In genomic region chr9:120571593-120572385, GRCm38 (mm10) we compare ENCODE assay signal across 8 mouse cellular contexts. TPM values are rescaled to one million over a fixed set of nuclear protein-coding genes. Genes with fewer than 3 reads are reported as not detected.
DNase-seq lines count a peak whose midpoint lies in the region; ATAC-seq and TF ChIP-seq lines count a peak whose summit lies in the region.

No protein-coding gene starts in this region.

- TF ChIP-seq POLR2A in testis, adult 2 months (IDR thresholded peaks at IDR 0.05; ENCODE audit: control insufficient read depth, low read depth, low read length): no peak
- no peak for TF ChIP-seq POLR2A in limb, embryonic 14.5 days (IDR thresholded peaks at IDR 0.05; ENCODE audit: borderline replicate concordance, extremely low read depth, insufficient read depth, insufficient read length)

- no peaks in the 10 kb centered on the region for H3K9me3 ChIP-seq in limb, embryonic 14.5 days (ENCODE audit: control insufficient read depth, low read length)
- H3K9me3 ChIP-seq in stomach, embryonic 16.5 days (replicated peaks; ENCODE audit: control insufficient read depth, low read length): no peaks in the 10 kb centered on the region

- H3K4me2 ChIP-seq in limb, embryonic 14.5 days (replicated peaks; ENCODE audit: low read depth, low read length, severe bottlenecking): peak overlapping the region; percentile 80
- peak overlapping the region; percentile 95 for H3K4me2 ChIP-seq in stomach, embryonic 16.5 days (ENCODE audit: low read depth, low read length)

- H3K27me3 ChIP-seq in testis, adult 2 months (ENCODE audit: control insufficient read depth, insufficient read depth, low read length): no peaks in the 10 kb centered on the region
- H3K27me3 ChIP-seq in limb, embryonic 14.5 days (ENCODE audit: control insufficient read depth, insufficient read depth, low read length): no peaks in the 10 kb centered on the region
- no peaks in the 10 kb centered on the region for H3K27me3 ChIP-seq in stomach, embryonic 16.5 days (ENCODE audit: control insufficient read depth, insufficient read depth, low read length)

- peak; percentile 75 for ATAC-seq in cerebellum, adult (ENCODE audit: insufficient number of reproducible peaks, low FRiP score, low TSS enrichment)
- ATAC-seq in limb, embryonic 14.5 days (ENCODE audit: low FRiP score, low read depth): peak; percentile 75
- peak; percentile 81 for ATAC-seq in stomach, embryonic 16.5 days (ENCODE audit: insufficient read depth, low FRiP score)

- 1% methylated on average over 52 of the region's 53 CpGs for WGBS in limb, embryonic 14.5 days
- under 1% methylated on average over 53 of the region's 53 CpGs for WGBS in stomach, embryonic 16.5 days

- H3K4me3 ChIP-seq in testis, adult 2 months (ENCODE audit: control insufficient read depth, low read depth, low read length): peak overlapping the region; percentile 95
- H3K4me3 ChIP-seq in limb, embryonic 14.5 days (replicated peaks; ENCODE audit: low read length): peak overlapping the region; percentile 85
- peak overlapping the region; percentile 96 for H3K4me3 ChIP-seq in stomach, embryonic 16.5 days (replicated peaks; ENCODE audit: low read length)

- no peak for TF ChIP-seq CTCF in testis, adult 2 months (IDR thresholded peaks at IDR 0.05; ENCODE audit: control insufficient read depth, insufficient read depth, insufficient replicate concordance, low read depth, low read length)

- H3K4me1 ChIP-seq in testis, adult 2 months (ENCODE audit: control insufficient read depth, insufficient read depth, low read length): no peaks in the 10 kb centered on the region; the same call in 1 of the 2 replicates
- peaks cover 15% of the 10 kb centered on the region for H3K4me1 ChIP-seq in limb, embryonic 14.5 days (ENCODE audit: control insufficient read depth, insufficient read depth, low read length)
- H3K4me1 ChIP-seq in stomach, embryonic 16.5 days (ENCODE audit: control insufficient read depth, insufficient read depth, low read length): peaks cover 13% of the 10 kb centered on the region

- H3K9ac ChIP-seq in limb, embryonic 14.5 days (ENCODE audit: low read depth, low read length, severe bottlenecking): peak overlapping the region; percentile 92
- H3K9ac ChIP-seq in stomach, embryonic 16.5 days (ENCODE audit: low read length): peak overlapping the region; percentile 95

- no peaks in the 10 kb centered on the region; the same call in 1 of the 2 replicates for H3K36me3 ChIP-seq in testis, adult 2 months (ENCODE audit: control insufficient read depth, insufficient read depth, low read length)
- H3K36me3 ChIP-seq in limb, embryonic 14.5 days (ENCODE audit: control insufficient read depth, insufficient read depth, low read length): peaks cover 42% of the 10 kb centered on the region
- H3K36me3 ChIP-seq in stomach, embryonic 16.5 days (ENCODE audit: control insufficient read depth, insufficient read depth, low read length): peaks cover 30% of the 10 kb centered on the region

- H3K27ac ChIP-seq in testis, adult 2 months (ENCODE audit: control insufficient read depth, insufficient read depth, low read depth, low read length): peak overlapping the region; percentile 92
- H3K27ac ChIP-seq in limb, embryonic 14.5 days (replicated peaks; ENCODE audit: low read depth, low read length): peak overlapping the region; percentile 53
- peak overlapping the region; percentile 71 for H3K27ac ChIP-seq in stomach, embryonic 16.5 days (ENCODE audit: low read length)

- DNase-seq in cerebellum, adult 11 months: no peak
- DNase-seq in testis, postnatal 10 days (ENCODE audit: low spot score): no peak
- DNase-seq in limb, embryonic 14.5 days (ENCODE audit: low spot score): no peak
- no peak for DNase-seq in testis, postnatal 14 days (ENCODE audit: low spot score)
- DNase-seq in cerebellum, postnatal 4 days (ENCODE audit: low spot score in 2 of 2): no peak

RNA-seq across cellular contexts. Expression of gene Rpl14, which starts 0.5 kb away (rescaled TPM):
- 118 and 126 TPM in 2 replicates for polyA plus RNA-seq in testis, adult 2 months (2012; rRNA removed)
- polyA plus RNA-seq in limb, embryonic 14.5 days (2012; rRNA removed): 604 and 1,322 TPM in 2 replicates
- 1,098 and 1,112 TPM in 2 replicates for polyA plus RNA-seq in limb, embryonic 14.5 days (2014; fragmentation: Nextera tagmentation; extraction: Ambion mirVana)
- 689 and 823 TPM in 2 replicates for polyA plus RNA-seq in stomach, embryonic 16.5 days (2015; fragmentation: Nextera tagmentation; extraction: Ambion mirVana)

RNA-seq across cellular contexts. Expression of gene Entpd3, which starts 32.2 kb away (rescaled TPM):
- polyA plus RNA-seq in testis, adult 2 months (2012; rRNA removed): 0.06 and 0.19 TPM in 2 replicates
- polyA plus RNA-seq in limb, embryonic 14.5 days (2012; rRNA removed): 4.5 and 4.9 TPM in 2 replicates
- 2.2 and 2.4 TPM in 2 replicates for polyA plus RNA-seq in limb, embryonic 14.5 days (2014; fragmentation: Nextera tagmentation; extraction: Ambion mirVana)
- 5.4 and 5.6 TPM in 2 replicates for polyA plus RNA-seq in stomach, embryonic 16.5 days (2015; fragmentation: Nextera tagmentation; extraction: Ambion mirVana)
